Mouse (Mus musculus) mouse trophoblast stem cell (cell line): ENCODE results near the gene Krtap9-3.

ENCODE experiments used
- in situ Hi-C, 2 experiments: fragments of 300-500 bp; cut with MseI, MboI; formaldehyde crosslinking; loops; 2 replicates in 1 of 2; 3 replicates in 1 of 2; pipeline ENCODE4 v1.15.1; 2025

Gene Krtap9-3

DNA sequence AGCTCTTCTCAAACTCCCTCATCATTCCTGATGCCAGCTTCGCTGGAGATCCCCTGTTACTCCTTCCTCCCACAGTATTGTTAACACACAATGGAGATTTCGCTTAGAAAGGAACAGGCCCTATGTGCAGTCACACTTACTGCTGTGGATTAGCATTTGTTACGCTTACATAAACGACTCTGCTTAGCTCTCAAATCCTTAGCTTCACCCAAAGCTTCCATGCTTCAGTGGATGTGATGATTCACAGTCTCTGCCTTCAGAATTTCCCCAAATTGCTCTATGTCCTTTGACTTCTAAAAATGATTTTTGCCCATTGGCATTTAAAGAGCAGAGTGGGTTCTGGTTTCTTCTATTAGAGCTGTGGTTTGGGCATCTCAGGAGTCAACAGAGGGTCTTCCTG is 24.7 kb downstream of the Krtap9-3 start:
- in situ Hi-C loops, result loop anchor here in 1 of 2 experiments (10.0 kb wide), 1 partner anchor 108 kb away; no protein-coding TSS in a partner anchor

DNA sequence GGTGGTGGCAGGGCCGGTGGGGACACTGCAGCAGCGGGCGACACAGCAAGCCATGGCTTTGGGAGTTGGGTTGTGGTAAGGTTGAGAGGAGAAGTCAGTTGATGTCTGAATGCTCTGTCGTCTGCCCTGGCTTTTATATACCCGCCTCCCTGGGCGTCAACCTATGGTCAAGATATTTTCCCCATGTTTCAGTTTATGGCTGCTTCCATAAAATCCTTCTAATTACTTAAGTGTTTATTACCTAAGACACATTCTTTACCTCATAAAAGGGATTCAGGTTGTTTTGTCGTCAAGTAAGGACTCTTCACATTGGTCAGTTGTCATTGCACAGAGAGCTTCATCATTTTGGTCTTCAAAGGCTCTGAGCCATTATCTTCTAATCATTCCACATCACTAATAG is 31.4 kb downstream of the Krtap9-3 start, which contains the start of gene Krtap3-1:
Gene Krtap3-1, minus strand, starts transcription at position 101 of the 400 bp plus-strand sequence.
- in situ Hi-C loops, result no loop called here

DNA sequence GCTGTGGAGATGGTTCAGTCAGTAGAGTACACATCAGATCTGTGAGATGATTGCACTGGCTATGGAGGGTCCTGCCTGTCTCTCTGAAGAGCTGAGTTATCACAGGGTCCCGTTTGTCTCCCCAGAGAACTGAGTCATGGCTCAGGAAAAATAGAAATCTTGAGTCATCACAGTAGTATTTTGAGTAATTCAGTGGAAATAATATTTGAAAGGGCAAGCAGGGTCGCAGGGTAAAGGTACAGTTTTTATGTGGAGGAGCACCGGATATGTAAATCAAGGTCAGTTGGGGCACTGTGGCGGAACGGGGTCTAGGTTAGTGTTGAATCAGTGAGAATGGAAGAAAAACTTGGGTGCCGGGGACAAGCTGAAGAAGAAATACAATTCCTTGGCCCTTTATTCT is 35.3 kb downstream of the Krtap9-3 start:
- in situ Hi-C loops, result no loop called here

DNA sequence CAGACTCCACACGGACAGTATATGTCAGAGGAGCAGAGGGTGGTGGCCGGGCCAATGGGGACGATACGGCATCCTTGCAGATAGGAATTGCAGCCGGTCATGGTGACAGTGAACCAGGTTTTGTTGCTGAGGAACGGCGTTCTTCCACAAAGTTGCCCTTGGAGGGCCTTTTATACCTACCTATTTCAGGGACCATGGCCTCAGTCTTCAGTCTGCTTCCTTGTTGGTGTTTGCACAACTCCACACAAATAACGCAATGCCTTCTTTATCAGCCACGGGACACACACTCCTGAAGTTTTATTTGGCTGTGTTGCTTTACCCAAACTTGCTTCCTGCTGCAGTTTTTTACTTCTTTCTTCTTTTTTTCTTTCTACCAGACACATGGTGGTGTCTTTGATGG is 38.5 kb downstream of the Krtap9-3 start, which contains the start of gene Gm11939:
Gene Gm11939, minus strand, starts transcription at position 101 of the 400 bp plus-strand sequence.
- in situ Hi-C loops, result no loop called here

DNA sequence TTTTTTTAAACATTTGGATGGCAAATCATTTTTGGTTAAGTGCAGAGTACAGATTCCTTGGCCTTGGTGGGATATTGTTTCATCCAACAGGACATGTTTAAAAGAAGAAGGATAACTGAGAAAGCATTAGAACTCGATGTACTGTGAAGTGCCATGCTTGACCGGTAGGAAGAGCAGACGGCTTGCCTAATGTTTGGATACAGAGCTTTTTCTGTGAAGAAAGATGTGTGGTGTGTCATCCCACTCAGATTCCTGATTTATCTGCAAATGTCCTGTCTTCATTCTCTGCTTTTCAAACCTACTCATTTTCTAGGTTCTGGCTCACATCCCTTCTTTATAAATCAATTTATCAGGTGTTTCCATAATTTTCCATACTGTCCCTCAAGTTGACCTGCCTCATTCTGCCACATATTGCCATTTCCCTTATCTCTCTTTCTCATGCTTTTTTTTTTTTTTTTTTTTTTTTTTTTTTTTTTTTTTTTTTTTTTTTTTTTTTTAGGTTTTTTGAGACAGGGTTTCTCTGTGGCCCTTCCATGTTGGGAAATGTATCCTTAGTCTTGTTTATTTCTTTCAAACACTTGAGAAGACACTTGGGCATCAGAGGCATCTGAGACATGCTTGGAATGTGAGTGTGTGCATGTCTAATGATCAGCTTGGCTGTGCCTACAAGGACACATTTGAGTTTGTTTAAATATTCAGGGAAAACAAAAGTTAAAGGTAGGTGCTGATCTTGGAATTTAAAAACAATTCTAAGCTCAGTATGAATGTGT is 39.7 kb downstream of the Krtap9-3 start:
- in situ Hi-C loops, result no loop called here

DNA sequence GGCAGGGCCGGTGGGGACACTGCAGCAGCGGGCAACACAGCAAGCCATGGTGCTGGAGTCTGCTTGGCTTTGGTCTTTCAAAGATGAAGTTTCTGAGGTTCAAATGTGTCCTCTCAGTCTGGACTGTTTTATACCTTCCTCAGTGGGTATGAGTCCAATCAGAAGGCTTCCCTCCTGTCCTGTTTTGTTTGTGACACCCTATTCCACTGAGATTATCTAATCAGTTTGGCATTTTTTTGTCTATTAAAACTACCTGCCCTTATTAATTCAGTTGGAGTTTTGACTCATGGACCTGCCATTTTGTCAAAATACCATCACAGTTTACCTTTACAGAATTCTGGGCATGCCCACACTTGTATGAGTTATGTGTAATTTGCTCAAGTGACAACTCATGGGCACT is 41.2 kb downstream of the Krtap9-3 start, which contains the start of gene Krtap3-2:
Gene Krtap3-2, minus strand, starts transcription at position 101 of the 400 bp plus-strand sequence.
- in situ Hi-C loops, result no loop called here

DNA sequence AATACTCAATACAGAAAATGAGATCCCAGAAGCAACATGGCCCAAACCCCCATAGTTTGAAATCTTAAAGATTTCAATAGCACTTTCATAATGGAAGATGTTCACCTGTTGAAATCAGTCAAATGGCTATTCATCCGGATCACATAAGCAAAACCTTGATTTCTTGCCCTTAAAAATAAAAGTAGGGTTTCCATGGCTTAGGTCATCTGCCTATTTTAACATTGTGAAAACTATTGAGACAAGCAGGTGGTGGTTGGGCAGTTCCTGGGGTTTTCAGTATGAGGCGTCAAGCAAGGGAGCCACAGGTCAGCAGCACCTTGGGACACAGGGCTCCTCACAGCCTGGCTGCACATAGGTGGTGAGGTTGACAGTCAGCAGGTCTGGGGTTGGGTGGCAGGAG is 41.7 kb downstream of the Krtap9-3 start:
- in situ Hi-C loops, result no loop called here

DNA sequence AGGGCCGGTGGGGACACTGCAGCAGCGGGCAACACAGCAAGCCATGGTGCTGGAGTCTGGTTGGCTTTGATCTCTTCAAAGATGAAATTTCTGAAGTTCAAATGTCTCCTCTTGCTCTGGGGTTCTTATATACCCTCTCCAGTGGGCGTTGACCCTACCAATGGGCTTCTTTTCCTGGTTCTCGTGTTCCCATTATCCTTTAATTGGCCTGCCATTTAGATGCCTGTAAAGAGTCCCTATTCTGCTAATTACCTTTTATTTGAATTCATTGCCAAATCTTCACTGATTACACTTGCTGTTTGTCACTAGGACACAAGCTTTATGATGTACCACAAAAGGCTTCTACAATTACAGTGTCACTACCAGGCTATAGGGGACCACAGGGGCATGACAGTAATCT is 47.1 kb downstream of the Krtap9-3 start, which contains the start of gene Krtap3-3:
Gene Krtap3-3, minus strand, starts transcription at position 101 of the 400 bp plus-strand sequence.
- in situ Hi-C loops, result no loop called here

DNA sequence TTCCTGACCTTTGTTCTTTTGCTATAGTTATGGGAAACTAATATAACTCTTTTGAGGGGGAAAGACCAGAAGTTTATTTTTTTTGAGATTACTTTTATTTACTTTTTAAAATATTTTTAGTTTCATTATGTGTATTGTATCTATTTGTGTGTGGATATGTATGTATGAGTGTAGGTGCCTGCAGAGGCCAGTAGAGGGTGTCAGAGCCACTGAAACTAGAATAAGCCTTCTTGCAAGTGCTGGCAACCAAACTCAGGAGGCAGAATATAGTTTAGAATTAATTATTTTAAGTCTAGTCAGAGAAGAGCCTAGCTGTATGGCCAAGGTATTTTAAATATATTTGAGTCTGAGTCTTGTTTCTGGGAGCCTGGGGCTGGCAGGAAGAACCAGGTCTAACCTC is 50.0 kb downstream of the Krtap9-3 start:
- in situ Hi-C loops, result no loop called here
